Mouse (Mus musculus) T-helper 17 cell (primary cell): ENCODE data around the gene Slc1a4.

Experiments
- in situ Hi-C, 2 experiments: fragments of 300-600 bp; cut with MboI, MseI; formaldehyde crosslinking; loops; 1 replicate in 1 of 2; 2 replicates in 1 of 2; pipeline ENCODE4 v1.15.1; 2025; ENCODE audit warnings: high pct_unique_total_duplicates in 2 of 2

The Slc1a4 gene

DNA sequence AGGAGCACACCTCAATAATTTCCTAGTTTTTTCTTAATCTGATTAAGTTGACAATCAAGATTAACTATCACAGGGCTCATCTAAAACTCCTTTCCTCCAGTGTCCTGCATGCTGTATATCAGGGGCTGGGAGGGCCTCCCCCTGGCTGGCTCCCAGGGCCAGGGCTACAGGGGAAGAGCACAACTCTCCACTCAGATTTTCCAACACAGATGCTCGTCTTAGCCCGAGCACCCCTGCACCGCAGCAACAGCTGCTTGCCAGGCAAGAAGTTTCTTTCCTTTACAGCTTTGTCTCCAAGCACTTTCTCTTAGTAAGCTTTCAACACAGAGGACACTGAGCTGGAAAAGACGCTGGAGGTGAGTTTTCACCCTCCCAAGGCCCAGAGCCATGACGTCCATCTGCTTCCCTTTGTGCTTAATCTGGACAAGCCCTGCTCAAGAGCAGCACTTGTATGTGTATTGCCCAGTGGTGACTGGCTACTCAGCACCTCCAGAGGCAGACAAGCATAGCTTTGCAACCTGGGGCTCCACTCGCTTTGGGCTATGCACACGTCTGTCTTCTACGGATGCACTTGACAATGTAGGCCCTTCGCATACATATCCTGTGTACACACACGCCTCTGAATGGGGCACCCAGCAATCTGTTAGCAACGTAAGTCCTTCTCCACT is 6.1 kb downstream of the Slc1a4 start:
- in situ Hi-C loops: no loop called here

DNA sequence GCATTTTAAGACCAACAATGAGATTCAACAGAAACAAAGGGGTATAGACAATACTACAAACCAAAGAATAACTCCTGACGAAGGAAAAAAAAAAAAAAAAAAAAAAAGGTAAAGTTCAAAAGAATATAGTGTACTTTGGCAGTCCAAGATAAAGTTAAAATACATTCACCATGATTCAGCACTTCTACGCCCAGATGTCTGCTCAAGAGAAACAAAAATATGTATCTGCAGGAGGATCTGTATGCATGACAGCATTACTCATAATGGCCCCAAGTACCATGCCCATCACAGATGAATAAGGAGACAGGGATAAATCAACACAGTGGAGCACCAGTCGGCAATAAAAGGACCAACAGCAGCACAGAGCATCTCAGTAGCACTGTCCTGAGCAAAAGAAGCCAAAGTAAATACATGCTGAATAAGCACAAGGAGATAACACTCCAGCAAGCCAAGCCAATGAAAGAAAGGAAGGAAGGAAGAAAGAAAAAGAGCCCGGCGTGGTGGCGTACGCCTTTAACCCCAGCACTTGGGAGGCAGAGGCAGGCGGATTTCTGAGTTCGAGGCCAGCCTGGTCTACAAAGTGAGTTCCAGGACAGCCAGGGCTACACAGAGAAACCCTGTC is 7.3 kb downstream of the Slc1a4 start:
- in situ Hi-C loops: no loop called here

DNA sequence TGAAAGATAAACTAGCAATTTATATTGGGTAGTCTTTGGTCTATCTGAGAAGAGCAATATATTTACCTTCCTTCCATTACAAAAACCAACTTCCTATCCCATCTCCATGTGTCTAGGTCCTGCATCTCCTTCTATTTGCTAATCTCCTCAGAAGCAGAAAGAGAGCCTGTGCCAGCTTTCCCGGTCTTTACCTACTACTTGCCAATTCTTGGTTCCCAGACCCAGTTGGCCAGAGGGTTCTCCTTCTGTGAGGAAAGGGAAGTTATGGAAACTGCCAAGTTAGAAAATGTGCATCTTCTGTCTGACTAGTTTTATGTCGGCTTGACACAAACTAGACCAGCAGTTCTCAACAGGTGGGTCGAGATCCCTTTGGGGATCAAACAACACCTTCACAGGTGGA is 8.5 kb downstream of the Slc1a4 start:
- in situ Hi-C loops: no loop called here

GRCm38 (mm10) chr11:20322366-20322765 is 10.1 kb downstream of the Slc1a4 start:
- in situ Hi-C loops: no loop called here

DNA sequence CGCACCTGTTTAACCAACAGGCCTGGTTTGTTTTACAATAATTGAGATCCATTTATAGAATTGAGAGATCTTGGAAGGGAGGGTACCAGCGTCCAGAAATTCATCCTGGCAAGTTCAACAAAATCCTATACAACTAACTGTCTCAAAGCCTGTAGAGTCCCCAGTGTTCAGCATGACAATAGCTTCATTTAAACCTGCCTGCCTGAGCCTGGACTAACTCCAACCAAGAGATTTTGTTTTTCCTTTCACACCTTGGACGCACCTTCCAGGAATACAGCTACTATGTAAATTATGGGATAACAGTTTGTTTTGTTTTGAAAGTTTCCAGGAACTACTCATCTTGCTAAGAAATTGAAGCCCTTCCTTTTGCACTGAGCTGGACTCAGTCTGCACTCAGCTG is 11.9 kb downstream of the Slc1a4 start:
- in situ Hi-C loops: no loop called here

DNA sequence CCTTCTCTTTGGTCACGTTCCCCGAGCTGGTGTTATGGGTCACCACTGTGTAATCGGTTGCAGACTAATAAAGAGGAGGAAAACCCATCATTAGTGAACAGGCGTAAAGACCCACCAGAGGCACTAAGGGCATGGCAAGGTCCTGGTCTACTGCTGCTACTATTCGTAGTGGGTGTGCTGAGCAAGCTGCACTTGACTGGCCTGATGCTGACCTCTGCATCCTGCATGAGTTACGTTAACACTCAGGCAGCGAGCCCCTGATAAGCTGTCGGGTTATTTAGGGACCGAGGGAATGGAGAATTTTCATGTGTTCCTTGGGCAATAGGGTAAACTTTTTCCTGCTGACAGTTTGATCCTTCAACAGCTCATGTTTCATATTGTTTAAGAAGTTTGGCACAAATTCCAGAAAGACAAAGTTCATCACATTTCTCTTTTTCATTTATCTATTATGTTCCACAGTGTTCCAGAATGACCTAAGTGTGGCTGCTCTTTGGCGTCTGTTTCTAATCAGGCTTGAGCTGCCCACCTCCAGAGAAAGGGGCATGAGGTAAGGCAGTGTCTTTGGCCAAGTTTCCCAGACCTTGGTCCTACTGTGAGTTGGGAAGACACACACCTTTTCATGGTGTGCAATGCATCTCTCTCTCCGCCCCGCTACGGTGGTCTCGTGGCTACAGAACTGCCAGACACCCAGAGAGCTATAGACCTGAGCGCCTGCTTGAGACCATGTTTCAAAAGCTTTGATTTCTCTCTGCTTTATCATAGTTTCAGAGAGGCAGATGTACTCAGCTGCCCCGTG is 13.7 kb downstream of the Slc1a4 start:
- in situ Hi-C loops: no loop called here

DNA sequence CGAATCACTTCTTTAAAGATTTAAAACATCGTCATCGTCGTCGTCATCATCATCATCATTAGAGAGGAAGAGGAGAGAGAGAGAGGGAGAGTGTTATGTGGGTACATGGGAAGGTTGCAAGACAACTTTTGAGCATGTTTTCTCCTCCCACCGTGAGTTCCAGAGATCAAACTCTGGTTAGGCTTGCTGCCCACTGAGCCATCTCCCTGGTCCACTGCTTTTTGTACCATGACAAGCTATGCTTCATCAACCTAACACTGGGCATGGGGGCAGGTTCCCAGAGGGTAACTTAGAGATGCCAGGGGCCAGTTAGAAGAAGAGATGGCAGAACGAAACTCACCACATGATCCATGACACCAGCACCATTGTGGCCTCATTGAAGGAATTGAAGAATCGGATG is 18.9 kb downstream of the Slc1a4 start:
- in situ Hi-C loops: no loop called here

- in situ Hi-C loops: loop anchor here in 1 of 2 experiments (10.0 kb wide), 1 partner anchor 96 kb away; no protein-coding TSS in a partner anchor
Observed at GRCm38 (mm10) chr11:20309044-20309443, 23.5 kb downstream of the Slc1a4 start.

DNA sequence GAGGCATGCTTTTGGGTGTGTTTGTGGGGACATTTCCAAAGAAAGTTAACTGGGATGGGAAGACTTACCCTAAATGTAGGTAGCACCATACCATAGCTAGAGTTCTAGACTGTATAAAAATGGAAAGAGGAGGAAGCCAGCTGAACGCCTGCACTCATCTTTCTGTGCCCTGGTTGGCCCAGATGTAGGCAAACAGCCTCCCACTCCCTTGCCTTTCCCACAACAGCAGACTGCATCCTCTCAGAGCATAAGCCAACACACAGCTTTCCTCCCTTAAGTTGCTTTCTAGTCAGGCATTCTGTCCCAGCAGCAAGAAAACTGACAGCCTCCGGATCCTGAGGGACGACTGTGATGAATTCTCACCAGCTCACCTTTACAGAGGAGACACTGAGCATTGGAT is 25.1 kb downstream of the Slc1a4 start:
- in situ Hi-C loops: loop anchor here in 1 of 2 experiments (10.0 kb wide), 1 partner anchor 97 kb away; no protein-coding TSS in a partner anchor

GRCm38 (mm10) chr11:20305641-20306040 is 26.9 kb downstream of the Slc1a4 start:
- in situ Hi-C loops: loop anchor here in 1 of 2 experiments (10.0 kb wide), 1 partner anchor 99 kb away; no protein-coding TSS in a partner anchor

DNA sequence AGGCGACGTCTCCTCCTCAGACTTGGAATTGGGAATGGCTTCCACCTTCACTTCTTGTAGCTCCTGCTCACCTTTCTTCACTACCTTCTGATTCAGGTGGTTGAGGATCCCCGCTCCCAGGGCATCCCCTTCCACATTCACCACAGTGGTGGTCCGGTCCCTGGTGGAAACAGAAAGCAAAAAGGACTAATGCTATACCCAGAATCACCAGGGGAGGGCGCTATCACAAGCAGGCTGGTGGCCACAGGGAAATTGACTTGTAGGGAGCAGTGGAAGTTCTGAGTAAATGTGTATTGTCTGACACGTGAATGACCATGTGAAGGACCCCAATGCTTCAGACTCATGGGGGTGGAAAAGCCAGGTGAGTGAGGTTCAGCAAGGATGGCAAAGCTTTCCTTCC is 28.2 kb downstream of the Slc1a4 start:
- in situ Hi-C loops: loop anchor here in 1 of 2 experiments (10.0 kb wide), 1 partner anchor 100 kb away; no protein-coding TSS in a partner anchor

DNA sequence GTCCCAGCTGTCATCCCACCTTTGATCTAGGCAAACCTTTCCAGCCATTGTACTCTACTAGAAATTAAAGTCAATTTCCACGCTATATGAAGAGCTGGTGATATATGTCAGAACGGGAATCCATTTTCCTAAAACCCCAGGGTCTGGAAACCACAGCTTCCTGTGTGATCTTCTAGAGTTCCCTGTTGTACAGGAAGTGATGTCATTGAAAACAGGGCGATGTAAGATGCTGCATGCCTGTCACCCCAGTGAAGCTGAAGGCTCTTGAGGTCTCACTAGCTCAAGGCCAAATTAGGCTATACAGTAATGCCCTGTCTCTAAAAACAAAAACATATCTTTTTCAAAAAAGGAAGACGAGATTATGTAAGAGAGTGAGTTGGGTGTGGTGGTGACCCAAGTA is 31.2 kb downstream of the Slc1a4 start:
- in situ Hi-C loops: loop anchor here in 1 of 2 experiments (10.0 kb wide), 1 partner anchor 103 kb away; no protein-coding TSS in a partner anchor

- in situ Hi-C loops: loop anchor here in 1 of 2 experiments (10.0 kb wide), 1 partner anchor 104 kb away; no protein-coding TSS in a partner anchor
Observed at GRCm38 (mm10) chr11:20300850-20301249, 31.7 kb downstream of the Slc1a4 start.

GRCm38 (mm10) chr11:20299900-20300299 is 32.6 kb downstream of the Slc1a4 start:
- in situ Hi-C loops: loop anchor here in 1 of 2 experiments (10.0 kb wide), 1 partner anchor 105 kb away; no protein-coding TSS in a partner anchor

- in situ Hi-C loops: no loop called here
Observed at GRCm38 (mm10) chr11:20284463-20284862, 48.0 kb downstream of the Slc1a4 start.

- in situ Hi-C loops: no loop called here
Observed at GRCm38 (mm10) chr11:20282601-20283219, 49.8 kb downstream of the Slc1a4 start.

DNA sequence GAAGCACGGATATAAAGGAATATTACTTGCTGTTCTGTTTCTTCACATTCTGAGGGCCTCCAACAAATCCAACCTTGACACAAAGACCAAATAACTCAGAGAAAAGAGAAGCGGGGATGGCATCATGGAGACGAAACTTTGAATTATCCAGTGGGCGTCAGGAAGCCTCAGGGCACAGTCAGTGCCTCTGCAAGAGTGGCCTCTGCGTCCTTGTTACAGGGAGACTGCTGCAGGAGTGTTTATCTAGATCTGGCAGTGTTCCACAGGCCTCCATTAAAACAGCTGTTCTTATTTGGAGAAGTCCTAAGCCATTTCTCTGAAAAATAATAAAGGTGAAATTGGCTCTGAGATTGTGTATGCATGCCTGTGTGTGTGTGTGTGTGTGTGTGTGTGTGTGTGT is 51.5 kb downstream of the Slc1a4 start:
- in situ Hi-C loops: no loop called here

- in situ Hi-C loops: no loop called here
Observed at GRCm38 (mm10) chr11:20278702-20279101, 53.8 kb downstream of the Slc1a4 start.

- in situ Hi-C loops: no loop called here
Observed at GRCm38 (mm10) chr11:20277106-20277505, 55.4 kb downstream of the Slc1a4 start.

GRCm38 (mm10) chr11:20275974-20276373 is 56.5 kb downstream of the Slc1a4 start:
- in situ Hi-C loops: no loop called here

DNA sequence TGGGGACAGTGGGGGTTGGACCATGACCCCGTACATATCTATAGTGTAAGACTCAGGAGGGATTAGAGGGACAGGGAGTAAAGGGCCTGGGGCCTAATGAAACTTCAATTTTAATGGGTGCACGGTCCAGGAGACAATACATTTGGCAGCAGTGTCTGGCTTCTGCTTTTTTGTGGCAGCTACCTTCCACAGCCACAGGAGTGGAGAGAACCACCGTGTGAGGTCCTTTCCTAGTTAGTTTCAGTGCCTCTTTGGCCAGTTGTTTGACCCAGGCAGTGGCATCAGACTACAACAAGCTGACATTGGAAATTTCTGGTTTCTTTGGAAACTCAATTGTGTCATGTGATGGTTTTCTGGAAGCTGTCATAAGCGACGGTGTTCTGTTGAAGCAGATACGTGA is 62.6 kb downstream of the Slc1a4 start:
- in situ Hi-C loops: loop anchor here in 1 of 2 experiments (5.0 kb wide), 1 partner anchor 127 kb away; no protein-coding TSS in a partner anchor
